Mouse (Mus musculus): ENCODE measurements around the gene Lrrc4c.

Gene Lrrc4c

GRCm38 (mm10) chr2:97609436-97609835 lies 1291.5 kb downstream of the Lrrc4c start:
- no peak for DNase-seq (ENCODE audit: low spot score in 2 of 2)

- no peak for DNase-seq (ENCODE audit: low spot score in 2 of 2)
Observed at GRCm38 (mm10) chr2:97610566-97610965, 1292.6 kb downstream of the Lrrc4c start.

GRCm38 (mm10) chr2:97614724-97615123 lies 1296.8 kb downstream of the Lrrc4c start:
- no peak for DNase-seq (ENCODE audit: low spot score in 2 of 2)

GRCm38 (mm10) chr2:97618589-97618988 lies 1300.6 kb downstream of the Lrrc4c start:
- no peak for DNase-seq (ENCODE audit: low spot score in 2 of 2)

- no peak for DNase-seq (ENCODE audit: low spot score in 2 of 2)
Observed at GRCm38 (mm10) chr2:97639941-97640340, 1322.0 kb downstream of the Lrrc4c start.

- DNase-seq (ENCODE audit: low spot score in 2 of 2), result no peak
Observed at GRCm38 (mm10) chr2:97641661-97642060, 1323.7 kb downstream of the Lrrc4c start.

- DNase-seq (ENCODE audit: low spot score in 2 of 2), result no peak
Observed at GRCm38 (mm10) chr2:97652711-97653110, 1334.7 kb downstream of the Lrrc4c start.
